Mouse (Mus musculus) MEL (cell line): Measurements from ENCODE around the gene Shq1. TPM values are rescaled to one million over a fixed set of nuclear protein-coding genes. Genes with fewer than 3 reads are reported as not detected.

Experiments used
- DNase-seq: peaks from one replicate; pipeline ENCODE4 v3.0.0; 2011; ENCODE audit warnings: low read depth, low spot score
- H3K27ac ChIP-seq: 2 replicates; pipeline ENCODE4 v1.5.1; 2012; ENCODE audit warnings: low read depth, mild to moderate bottlenecking, control low read depth, low read length, moderate library complexity; ENCODE audit not compliant: control insufficient read depth
- H3K27me3 ChIP-seq, 2 experiments: fragments of 150-350 bp in 1 of 2; sonication (generic) in 1 of 2; 2 replicates each; pipeline ENCODE4 v1.6.1; 2012; ENCODE audit warnings: low read length in 2 of 2, mild to moderate bottlenecking in 2 of 2, improper control_type of control experiment in 1 of 2, moderate library complexity in 1 of 2; ENCODE audit not compliant: insufficient read depth in 2 of 2, control insufficient read depth in 1 of 2
- H3K36me3 ChIP-seq, 2 experiments: 2 replicates each; pipeline ENCODE4 v1.6.1; 2012 to 2014; ENCODE audit warnings: low read length in 2 of 2, improper control_type of control experiment in 1 of 2, inconsistent platforms in 1 of 2, mild to moderate bottlenecking in 1 of 2; ENCODE audit not compliant: insufficient read depth in 2 of 2, control insufficient read depth in 1 of 2
- H3K4me1 ChIP-seq, 2 experiments: fragments of 150-350 bp in 1 of 2; sonication (generic) in 1 of 2; 2 replicates each; pipeline ENCODE4 v1.6.1; 2012; ENCODE audit warnings: low read length in 2 of 2, improper control_type of control experiment in 1 of 2, mild to moderate bottlenecking in 1 of 2; ENCODE audit not compliant: insufficient read depth in 2 of 2, control insufficient read depth in 1 of 2
- H3K4me3 ChIP-seq, 2 experiments: fragments of 150-350 bp in 1 of 2; sonication (generic) in 1 of 2; 2 replicates each; pipeline ENCODE4 v1.5.1; 2012; ENCODE audit warnings: low read depth in 2 of 2, low read length in 2 of 2, mild to moderate bottlenecking in 2 of 2, moderate library complexity in 2 of 2, control low read depth in 1 of 2, improper control_type of control experiment in 1 of 2; ENCODE audit not compliant: control insufficient read depth in 1 of 2, insufficient read depth in 1 of 2
- H3K79me2 ChIP-seq: 2 replicates; pipeline ENCODE4 v1.6.1; 2012; ENCODE audit warnings: mild to moderate bottlenecking, low read length, moderate library complexity; ENCODE audit not compliant: control insufficient read depth, poor library complexity, insufficient read depth
- H3K9ac ChIP-seq: 2 replicates; pipeline ENCODE4 v1.6.1; 2012; ENCODE audit warnings: low read depth, mild to moderate bottlenecking, control low read depth, low read length, moderate library complexity; ENCODE audit not compliant: control insufficient read depth, poor library complexity, severe bottlenecking
- H3K9me3 ChIP-seq: fragments of 150-350 bp; sonication (generic); replicated peaks from 2 replicates; pipeline ENCODE4 v1.6.1; 2012; ENCODE audit warnings: mild to moderate bottlenecking, low read length, improper control_type of control experiment, moderate library complexity; ENCODE audit not compliant: insufficient read depth
- BHLHE40 ChIP-seq: IDR thresholded peaks from 2 replicates; pipeline ENCODE4 v1.6.1; 2012; ENCODE audit warnings: low read depth, mild to moderate bottlenecking, inconsistent platforms, low read length, improper control_type of control experiment, borderline replicate concordance
- CHD1 ChIP-seq: IDR thresholded peaks from 2 replicates; pipeline ENCODE4 v1.6.1; 2012; ENCODE audit warnings: low read depth, mild to moderate bottlenecking, inconsistent platforms, low read length, improper control_type of control experiment
- CHD2 ChIP-seq: IDR thresholded peaks from 2 replicates; pipeline ENCODE4 v1.6.1; 2011; ENCODE audit warnings: low read length, improper control_type of control experiment
- CTCF ChIP-seq, 3 experiments: IDR thresholded peaks in 2 of 3; conservative IDR thresholded peaks in 1 of 3; 2 replicates each; pipeline ENCODE4 v1.5.1; 2011 to 2012; ENCODE audit warnings: low read length in 3 of 3, low read depth in 2 of 3, mild to moderate bottlenecking in 2 of 3, improper control_type of control experiment in 1 of 3, inconsistent platforms in 1 of 3, mixed read lengths in 1 of 3, moderate library complexity in 1 of 3; ENCODE audit not compliant: control insufficient read depth in 1 of 3, insufficient read depth in 1 of 3, poor library complexity in 1 of 3, severe bottlenecking in 1 of 3
- ELF1 ChIP-seq: IDR thresholded peaks from 2 replicates; pipeline ENCODE4 v1.6.1; 2014; ENCODE audit warnings: low read depth, mild to moderate bottlenecking, inconsistent platforms, low read length, improper control_type of control experiment, moderate library complexity
- ETS1 ChIP-seq: IDR thresholded peaks from 2 replicates; pipeline ENCODE4 v1.6.1; 2012; ENCODE audit warnings: low read depth, mild to moderate bottlenecking, inconsistent platforms, low read length, improper control_type of control experiment, moderate library complexity
- GABPA ChIP-seq: IDR thresholded peaks from 2 replicates; pipeline ENCODE4 v1.6.1; 2012; ENCODE audit warnings: low read depth, mild to moderate bottlenecking, inconsistent platforms, low read length, improper control_type of control experiment, moderate library complexity
- GATA1 ChIP-seq: IDR thresholded peaks from 2 replicates; pipeline ENCODE4 v1.6.1; 2011; ENCODE audit warnings: low read depth, low read length, improper control_type of control experiment
- JUND ChIP-seq: IDR thresholded peaks from 2 replicates; pipeline ENCODE4 v1.6.1; 2011; ENCODE audit warnings: low read depth, mild to moderate bottlenecking, improper control_type of control experiment, low read length
- MAX ChIP-seq: IDR thresholded peaks from 2 replicates; pipeline ENCODE4 v1.6.1; 2011; ENCODE audit warnings: low read length, improper control_type of control experiment
- MAZ ChIP-seq: IDR thresholded peaks from 2 replicates; pipeline ENCODE4 v1.6.1; 2012; ENCODE audit warnings: low read depth, mild to moderate bottlenecking, inconsistent platforms, low read length, improper control_type of control experiment
- MEF2A ChIP-seq: IDR thresholded peaks from 2 replicates; pipeline ENCODE4 v1.6.1; 2014; ENCODE audit warnings: low read depth, mild to moderate bottlenecking, inconsistent platforms, low read length, improper control_type of control experiment; ENCODE audit not compliant: poor library complexity, insufficient replicate concordance, severe bottlenecking; ENCODE audit errors: extremely low read depth
- MXI1 ChIP-seq: IDR thresholded peaks from 2 replicates; pipeline ENCODE4 v1.6.1; 2011; ENCODE audit warnings: mild to moderate bottlenecking, low read depth, low read length, improper control_type of control experiment
- MYB ChIP-seq: IDR thresholded peaks from 2 replicates; pipeline ENCODE4 v1.6.1; 2011; ENCODE audit warnings: mild to moderate bottlenecking, low read depth, low read length, improper control_type of control experiment
- MYC ChIP-seq: IDR thresholded peaks from 2 replicates; pipeline ENCODE4 v1.6.1; 2011; ENCODE audit warnings: low read depth, mild to moderate bottlenecking, low read length, improper control_type of control experiment, moderate library complexity
- NELFE ChIP-seq: IDR thresholded peaks from 2 replicates; pipeline ENCODE4 v1.6.1; 2011; ENCODE audit warnings: low read depth, low read length, improper control_type of control experiment
- NRF1 ChIP-seq: IDR thresholded peaks from 2 replicates; pipeline ENCODE4 v1.6.1; 2014; ENCODE audit warnings: low read depth, mild to moderate bottlenecking, inconsistent platforms, low read length, improper control_type of control experiment, moderate library complexity; ENCODE audit not compliant: poor library complexity, insufficient read depth, severe bottlenecking
- POLR2A ChIP-seq, 2 experiments: IDR thresholded peaks; 2 replicates each; pipeline ENCODE4 v1.6.1; 2011 to 2012; ENCODE audit warnings: low read length in 2 of 2, mild to moderate bottlenecking in 2 of 2, control low read depth in 1 of 2, improper control_type of control experiment in 1 of 2, low read depth in 1 of 2, moderate library complexity in 1 of 2; ENCODE audit not compliant: control insufficient read depth in 1 of 2, insufficient read depth in 1 of 2, poor library complexity in 1 of 2
- POLR2AphosphoS2 ChIP-seq: IDR thresholded peaks from 2 replicates; pipeline ENCODE4 v1.6.1; 2011; ENCODE audit warnings: low read length, improper control_type of control experiment
- POLR2AphosphoS5 ChIP-seq: IDR thresholded peaks from 2 replicates; pipeline ENCODE4 v1.6.1; 2012; ENCODE audit warnings: low read depth, borderline replicate concordance, mild to moderate bottlenecking, inconsistent platforms, low read length, moderate library complexity, mixed read lengths
- RAD21 ChIP-seq: IDR thresholded peaks from 2 replicates; pipeline ENCODE4 v1.6.1; 2011; ENCODE audit warnings: mild to moderate bottlenecking, low read depth, low read length, improper control_type of control experiment
- RCOR1 ChIP-seq: IDR thresholded peaks from 2 replicates; pipeline ENCODE4 v1.6.1; 2012; ENCODE audit warnings: low read depth, mild to moderate bottlenecking, inconsistent platforms, low read length, improper control_type of control experiment
- SIN3A ChIP-seq: IDR thresholded peaks from 2 replicates; pipeline ENCODE4 v1.6.1; 2012; ENCODE audit warnings: low read length, improper control_type of control experiment, inconsistent platforms
- SMC3 ChIP-seq: IDR thresholded peaks from 2 replicates; pipeline ENCODE4 v1.6.1; 2011; ENCODE audit warnings: low read depth, low read length, improper control_type of control experiment
- TBP ChIP-seq: IDR thresholded peaks from 2 replicates; pipeline ENCODE4 v1.8.0; 2011; ENCODE audit warnings: low read depth, low read length, improper control_type of control experiment
- TCF12 ChIP-seq: IDR thresholded peaks from 2 replicates; pipeline ENCODE4 v1.6.1; 2014; ENCODE audit warnings: low read depth, mild to moderate bottlenecking, inconsistent platforms, low read length, improper control_type of control experiment, moderate library complexity
- UBTF ChIP-seq: IDR thresholded peaks from 2 replicates; pipeline ENCODE4 v1.6.1; 2012; ENCODE audit warnings: low read depth, mild to moderate bottlenecking, inconsistent platforms, low read length, improper control_type of control experiment, moderate library complexity, borderline replicate concordance; ENCODE audit not compliant: insufficient read depth
- USF1 ChIP-seq: IDR thresholded peaks from 2 replicates; pipeline ENCODE4 v1.6.1; 2014; ENCODE audit warnings: low read depth, mild to moderate bottlenecking, inconsistent platforms, low read length, improper control_type of control experiment, moderate library complexity
- USF2 ChIP-seq, 2 experiments: IDR thresholded peaks; 2 replicates each; pipeline ENCODE4 v1.6.1; 2011 to 2012; ENCODE audit warnings: improper control_type of control experiment in 2 of 2, low read length in 2 of 2, borderline replicate concordance in 1 of 2, inconsistent platforms in 1 of 2, low read depth in 1 of 2, mild to moderate bottlenecking in 1 of 2; ENCODE audit not compliant: insufficient read depth in 1 of 2
- ZC3H11A ChIP-seq: IDR thresholded peaks from 2 replicates; pipeline ENCODE4 v1.6.1; 2012; ENCODE audit warnings: low read depth, mild to moderate bottlenecking, inconsistent platforms, low read length, improper control_type of control experiment
- ZKSCAN1 ChIP-seq: IDR thresholded peaks from 2 replicates; pipeline ENCODE4 v1.6.1; 2012; ENCODE audit warnings: low read depth, mild to moderate bottlenecking, inconsistent platforms, low read length, improper control_type of control experiment, moderate library complexity
- ZMIZ1 ChIP-seq: IDR thresholded peaks from 2 replicates; pipeline ENCODE4 v1.6.1; 2012; ENCODE audit warnings: low read depth, mild to moderate bottlenecking, inconsistent platforms, low read length, improper control_type of control experiment, moderate library complexity
- polyA plus RNA-seq, 2 experiments: library from polyadenylated mRNA; stranded (reverse) in 1 of 2; unstranded in 1 of 2; fragments of >175 nt in 1 of 2; fragments of >200 nt in 1 of 2; gene quantifications; 2 replicates each; pipeline versions ENCODE4 v1.2.1 to v1.2.4; 2012; ENCODE audit warnings: low replicate concordance in 2 of 2, low read depth in 1 of 2; ENCODE audit not compliant: insufficient read length in 2 of 2, insufficient read depth in 1 of 2, missing spikeins in 1 of 2
- total RNA-seq: library from RNA; depleted of rRNA; stranded (reverse); fragments of 300-350 nt; gene quantifications from 2 replicates; pipeline ENCODE4 v1.2.3, GENCODE M21; 2012

Gene Shq1
- total and polyA plus RNA-seq, 3 experiments: 20.2 to 23.5 TPM; not detected in 1

DNA sequence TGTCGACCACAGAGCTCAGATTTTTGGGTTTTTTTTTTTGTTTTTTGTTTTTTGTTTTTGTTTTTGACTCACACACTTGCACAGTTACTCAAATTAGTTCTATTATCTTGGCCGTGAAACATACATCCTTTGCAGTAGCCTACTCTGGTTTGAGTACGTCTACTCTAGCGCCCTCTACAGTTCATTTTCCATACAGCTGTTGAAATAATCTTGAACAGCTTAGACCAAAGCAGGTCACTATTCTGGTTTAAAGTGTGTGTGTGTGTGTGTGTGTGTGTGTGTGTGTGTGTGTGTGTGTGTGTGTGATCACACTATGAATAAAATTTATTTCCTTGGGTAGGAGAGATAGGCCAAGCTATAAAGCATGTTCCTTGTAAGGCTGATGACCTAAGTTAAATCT is 39.2 kb upstream of the Shq1 start:
- DNase-seq: peak; percentile 73
- Histone ChIP-seq H3K9ac (no peak overlapping the region), H3K27me3 (peaks cover 3 to 5% of the 10 kb centered on the region in 2 experiments; a peak in 2 of 4 replicates), H3K36me3 (peaks cover 0 to 15% of the 10 kb centered on the region in 2 experiments; a peak in 2 of 4 replicates), H3K79me2 (no peaks in the 10 kb centered on the region), H3K9me3 (no peaks in the 10 kb centered on the region), H3K27ac (no peak overlapping the region), H3K4me3 (no peak overlapping the region), H3K4me1 (peaks cover 3 to 25% of the 10 kb centered on the region in 2 experiments; a peak in 3 of 4 replicates)
- TF ChIP-seq GATA1: no peak
- no peak for TF ChIP-seq MYB
- TF ChIP-seq ZKSCAN1: no peak
- TF ChIP-seq ETS1: no peak
- TF ChIP-seq ZMIZ1: no peak
- no peak for TF ChIP-seq USF1
- TF ChIP-seq CHD2: no peak
- no peak for TF ChIP-seq JUND
- TF ChIP-seq POLR2AphosphoS5: no peak
- TF ChIP-seq MYC: no peak
- no peak for TF ChIP-seq GABPA
- no peak for TF ChIP-seq TCF12
- no peak for TF ChIP-seq NELFE
- no peak for TF ChIP-seq POLR2AphosphoS2
- TF ChIP-seq RAD21: peak; percentile 54
- no peak for TF ChIP-seq POLR2A (IDR thresholded peaks at IDR 0.05; ENCODE audit: control insufficient read depth in 1 of 2, insufficient read depth in 1 of 2, low read depth in 1 of 2, low read length in 2 of 2, poor library complexity in 1 of 2)
- TF ChIP-seq NRF1: no peak
- TF ChIP-seq MAX: no peak
- no peak for TF ChIP-seq MAZ
- no peak for TF ChIP-seq ELF1
- no peak for TF ChIP-seq TBP
- no peak for TF ChIP-seq USF2 (IDR thresholded peaks at IDR 0.05; ENCODE audit: borderline replicate concordance in 1 of 2, insufficient read depth in 1 of 2, low read depth in 1 of 2, low read length in 2 of 2)
- TF ChIP-seq ZC3H11A: peak; percentile 40
- no peak for TF ChIP-seq RCOR1
- TF ChIP-seq BHLHE40: peak; percentile 40; the same call in 1 of the 2 replicates
- TF ChIP-seq CHD1: no peak
- TF ChIP-seq SMC3: peak; percentile 54
- no peak for TF ChIP-seq SIN3A
- TF ChIP-seq MXI1: no peak
- no peak for TF ChIP-seq MEF2A
- TF ChIP-seq UBTF: no peak
- TF ChIP-seq CTCF (IDR thresholded peaks at IDR 0.05 in 2 of 3, conservative IDR thresholded peaks at IDR 0.05 in 1 of 3; ENCODE audit: control insufficient read depth in 1 of 3, insufficient read depth in 1 of 3, low read depth in 2 of 3, low read length in 3 of 3, poor library complexity in 1 of 3, severe bottlenecking in 1 of 3): peak; percentile 8 to 66 (median 65); a peak in 4 of 6 replicates
